Mouse (Mus musculus): ENCODE data around the gene Tead1. TPM values are rescaled to one million over a fixed set of nuclear protein-coding genes. Genes with fewer than 3 reads are reported as not detected.

Gene Tead1
- polyA plus RNA-seq, 1 experiment from 2014 or later: 7.4 TPM

DNA sequence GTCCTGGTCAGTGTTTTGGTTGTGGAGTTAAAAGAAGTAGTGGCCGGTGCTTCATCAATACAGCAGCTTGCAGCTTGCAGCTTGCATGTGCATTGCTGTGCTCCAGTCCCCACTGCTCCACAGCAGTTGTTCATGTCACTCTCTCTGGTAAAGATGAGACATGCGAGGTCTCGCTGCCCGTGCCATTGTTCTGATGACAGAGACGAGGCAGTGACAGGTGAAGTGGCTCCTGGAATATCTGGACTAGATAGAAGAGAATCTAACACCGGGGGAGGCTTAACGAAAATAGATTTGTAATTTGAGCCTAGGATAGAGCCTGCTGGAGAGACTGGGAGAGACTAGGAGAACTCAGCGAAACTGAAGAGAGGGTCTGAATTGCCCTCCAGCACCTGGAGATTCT is 206.4 kb downstream of the Tead1 start:
- ATAC-seq (replicated peaks; ENCODE audit: low FRiP score) (no peak), DNase-seq (ENCODE audit: low spot score) (no peak)
- WGBS: 65% methylated on average over 8 of the region's 8 CpGs
- Histone ChIP-seq H3K27me3 (replicated peaks; ENCODE audit: control insufficient read depth, insufficient read depth, low read length) (no peaks in the 10 kb centered on the region), H3K27ac (ENCODE audit: low read depth, low read length) (no peak overlapping the region), H3K4me2 (no peak overlapping the region), H3K4me3 (ENCODE audit: low read depth, low read length) (no peak overlapping the region), H3K4me1 (replicated peaks; ENCODE audit: control insufficient read depth, insufficient read depth, low read length) (no peaks in the 10 kb centered on the region), H3K9me3 (ENCODE audit: control insufficient read depth, low read length) (no peaks in the 10 kb centered on the region), H3K9ac (ENCODE audit: low read depth, low read length) (no peak overlapping the region), H3K36me3 (ENCODE audit: control insufficient read depth, insufficient read depth, low read length) (no peaks in the 10 kb centered on the region)

DNA sequence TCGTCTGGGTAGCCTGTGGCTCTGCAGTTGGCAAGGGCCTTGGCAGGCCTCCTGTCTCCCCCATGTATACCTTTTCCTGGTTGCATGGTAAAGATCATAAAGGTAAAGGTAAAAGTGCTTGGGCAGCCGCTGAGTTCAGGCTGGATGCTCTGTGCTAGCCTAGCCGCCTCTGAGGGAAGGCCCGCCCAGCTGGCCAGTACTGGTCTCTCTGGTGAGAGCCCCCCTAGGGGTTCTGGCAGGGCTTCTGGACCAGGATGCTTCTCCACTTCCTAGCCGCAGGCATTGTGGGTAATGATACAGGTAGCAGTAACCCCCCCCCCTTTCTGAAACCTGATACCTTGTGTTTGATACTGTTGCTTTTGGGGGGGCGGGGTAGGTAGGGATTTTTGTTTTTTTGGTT is 212.8 kb downstream of the Tead1 start:
- H3K4me3 ChIP-seq (ENCODE audit: low read depth, low read length): no peak overlapping the region
- 69% methylated on average over 6 of the region's 6 CpGs for WGBS
- H3K4me2 ChIP-seq: no peak overlapping the region
- no peaks in the 10 kb centered on the region for H3K27me3 ChIP-seq (replicated peaks; ENCODE audit: control insufficient read depth, insufficient read depth, low read length)
- DNase-seq (ENCODE audit: low spot score) (no peak), ATAC-seq (replicated peaks; ENCODE audit: low FRiP score) (no peak)
- H3K9ac ChIP-seq (ENCODE audit: low read depth, low read length): no peak overlapping the region
- H3K4me1 ChIP-seq (replicated peaks; ENCODE audit: control insufficient read depth, insufficient read depth, low read length): no peaks in the 10 kb centered on the region
- H3K9me3 ChIP-seq (ENCODE audit: control insufficient read depth, low read length): no peaks in the 10 kb centered on the region
- H3K27ac ChIP-seq (ENCODE audit: low read depth, low read length): no peak overlapping the region
- H3K36me3 ChIP-seq (ENCODE audit: control insufficient read depth, insufficient read depth, low read length): no peaks in the 10 kb centered on the region

GRCm38 (mm10) chr7:112892595-112892994 is 213.5 kb downstream of the Tead1 start:
- H3K36me3 ChIP-seq (ENCODE audit: control insufficient read depth, insufficient read depth, low read length): no peaks in the 10 kb centered on the region
- no peak overlapping the region for H3K4me2 ChIP-seq
- no peak overlapping the region for H3K27ac ChIP-seq (ENCODE audit: low read depth, low read length)
- H3K27me3 ChIP-seq (replicated peaks; ENCODE audit: control insufficient read depth, insufficient read depth, low read length): no peaks in the 10 kb centered on the region
- no peak for DNase-seq (ENCODE audit: low spot score)
- H3K4me3 ChIP-seq (ENCODE audit: low read depth, low read length): no peak overlapping the region
- no peak overlapping the region for H3K9ac ChIP-seq (ENCODE audit: low read depth, low read length)
- ATAC-seq (replicated peaks; ENCODE audit: low FRiP score): no peak
- H3K4me1 ChIP-seq (replicated peaks; ENCODE audit: control insufficient read depth, insufficient read depth, low read length): no peaks in the 10 kb centered on the region
- 77% methylated on average over 5 of the region's 5 CpGs for WGBS
- H3K9me3 ChIP-seq (ENCODE audit: control insufficient read depth, low read length): no peaks in the 10 kb centered on the region

- ATAC-seq (replicated peaks; ENCODE audit: low FRiP score): no peak
- Histone ChIP-seq H3K9ac (ENCODE audit: low read depth, low read length) (no peak overlapping the region), H3K4me3 (ENCODE audit: low read depth, low read length) (no peak overlapping the region), H3K36me3 (ENCODE audit: control insufficient read depth, insufficient read depth, low read length) (no peaks in the 10 kb centered on the region), H3K9me3 (ENCODE audit: control insufficient read depth, low read length) (no peaks in the 10 kb centered on the region), H3K27me3 (replicated peaks; ENCODE audit: control insufficient read depth, insufficient read depth, low read length) (no peaks in the 10 kb centered on the region), H3K4me1 (replicated peaks; ENCODE audit: control insufficient read depth, insufficient read depth, low read length) (no peaks in the 10 kb centered on the region), H3K4me2 (no peak overlapping the region), H3K27ac (ENCODE audit: low read depth, low read length) (no peak overlapping the region)
- whole genome bisulfite sequencing: 95% methylated on average over 2 of the region's 2 CpGs
- DNase-seq (ENCODE audit: low spot score): no peak
These were observed 217.2 kb downstream of the Tead1 start for GRCm38 (mm10) chr7:112896363-112896762.

DNA sequence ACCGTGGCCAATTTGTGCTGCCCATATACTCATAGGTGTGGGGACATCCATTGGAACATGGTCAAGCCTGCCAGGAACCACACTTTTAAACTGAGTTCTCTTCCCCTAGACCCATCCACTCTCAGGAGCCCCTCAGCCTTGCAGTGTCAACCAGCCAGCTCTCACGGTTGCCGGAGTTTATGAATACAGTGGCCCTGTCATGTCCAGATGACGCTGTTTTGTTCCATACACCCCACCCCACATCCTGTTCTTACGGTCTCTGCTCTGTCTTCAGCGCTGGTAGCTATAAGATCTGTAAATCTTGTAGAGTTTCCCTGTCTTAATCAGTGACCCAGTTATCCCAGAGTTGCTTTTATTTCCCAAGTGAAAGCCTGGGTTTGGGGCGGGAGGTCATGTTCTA is 222.6 kb downstream of the Tead1 start:
- Histone ChIP-seq H3K4me3 (ENCODE audit: low read depth, low read length) (no peak overlapping the region), H3K27me3 (replicated peaks; ENCODE audit: control insufficient read depth, insufficient read depth, low read length) (no peaks in the 10 kb centered on the region), H3K4me1 (replicated peaks; ENCODE audit: control insufficient read depth, insufficient read depth, low read length) (no peaks in the 10 kb centered on the region), H3K9ac (ENCODE audit: low read depth, low read length) (no peak overlapping the region), H3K4me2 (no peak overlapping the region), H3K27ac (ENCODE audit: low read depth, low read length) (no peak overlapping the region), H3K9me3 (ENCODE audit: control insufficient read depth, low read length) (no peaks in the 10 kb centered on the region), H3K36me3 (ENCODE audit: control insufficient read depth, insufficient read depth, low read length) (no peaks in the 10 kb centered on the region)
- DNase-seq (ENCODE audit: low spot score) (no peak), ATAC-seq (replicated peaks; ENCODE audit: low FRiP score) (no peak)
- 84% methylated on average over 7 of the region's 7 CpGs for WGBS

GRCm38 (mm10) chr7:112906848-112907247 is 227.7 kb downstream of the Tead1 start:
- Histone ChIP-seq H3K9me3 (ENCODE audit: control insufficient read depth, low read length) (no peaks in the 10 kb centered on the region), H3K27ac (ENCODE audit: low read depth, low read length) (no peak overlapping the region), H3K27me3 (replicated peaks; ENCODE audit: control insufficient read depth, insufficient read depth, low read length) (no peaks in the 10 kb centered on the region), H3K4me1 (replicated peaks; ENCODE audit: control insufficient read depth, insufficient read depth, low read length) (no peaks in the 10 kb centered on the region), H3K4me3 (ENCODE audit: low read depth, low read length) (no peak overlapping the region), H3K36me3 (ENCODE audit: control insufficient read depth, insufficient read depth, low read length) (no peaks in the 10 kb centered on the region), H3K9ac (ENCODE audit: low read depth, low read length) (no peak overlapping the region), H3K4me2 (no peak overlapping the region)
- DNase-seq (ENCODE audit: low spot score) (no peak), ATAC-seq (replicated peaks; ENCODE audit: low FRiP score) (no peak)
- 82% methylated on average over 5 of the region's 5 CpGs for WGBS

DNA sequence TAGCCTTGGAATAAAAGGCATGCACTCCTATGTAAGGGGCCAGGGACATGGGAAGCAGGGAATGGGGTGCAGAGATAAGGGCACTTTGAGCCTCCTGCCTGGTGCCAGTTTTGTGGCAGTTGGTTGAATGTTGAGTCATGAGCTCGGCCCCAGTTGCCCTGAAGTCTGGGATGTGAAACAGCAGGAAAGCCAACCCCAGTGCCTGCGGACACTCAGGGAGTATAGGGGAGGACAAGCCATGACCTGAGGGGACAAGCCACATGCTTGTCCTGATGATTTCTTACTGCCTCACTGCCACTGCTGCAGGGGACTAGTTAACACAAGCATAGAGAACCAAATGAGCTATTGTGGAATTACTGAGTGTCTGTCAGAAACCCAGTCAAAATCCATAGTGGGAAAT is 228.3 kb downstream of the Tead1 start:
- DNase-seq (ENCODE audit: low spot score) (no peak), ATAC-seq (replicated peaks; ENCODE audit: low FRiP score) (no peak)
- no peaks in the 10 kb centered on the region for H3K27me3 ChIP-seq (replicated peaks; ENCODE audit: control insufficient read depth, insufficient read depth, low read length)
- H3K4me1 ChIP-seq (replicated peaks; ENCODE audit: control insufficient read depth, insufficient read depth, low read length): no peaks in the 10 kb centered on the region
- no peaks in the 10 kb centered on the region for H3K9me3 ChIP-seq (ENCODE audit: control insufficient read depth, low read length)
- H3K4me2 ChIP-seq: no peak overlapping the region
- H3K36me3 ChIP-seq (ENCODE audit: control insufficient read depth, insufficient read depth, low read length): no peaks in the 10 kb centered on the region
- H3K27ac ChIP-seq (ENCODE audit: low read depth, low read length): no peak overlapping the region
- no peak overlapping the region for H3K4me3 ChIP-seq (ENCODE audit: low read depth, low read length)
- no peak overlapping the region for H3K9ac ChIP-seq (ENCODE audit: low read depth, low read length)
- whole genome bisulfite sequencing: 77% methylated on average over 2 of the region's 2 CpGs

- Histone ChIP-seq H3K27ac (ENCODE audit: low read depth, low read length) (no peak overlapping the region), H3K36me3 (ENCODE audit: control insufficient read depth, insufficient read depth, low read length) (no peaks in the 10 kb centered on the region), H3K4me1 (replicated peaks; ENCODE audit: control insufficient read depth, insufficient read depth, low read length) (no peaks in the 10 kb centered on the region), H3K4me3 (ENCODE audit: low read depth, low read length) (no peak overlapping the region), H3K4me2 (no peak overlapping the region), H3K9ac (ENCODE audit: low read depth, low read length) (no peak overlapping the region), H3K27me3 (replicated peaks; ENCODE audit: control insufficient read depth, insufficient read depth, low read length) (no peaks in the 10 kb centered on the region), H3K9me3 (ENCODE audit: control insufficient read depth, low read length) (no peaks in the 10 kb centered on the region)
- DNase-seq (ENCODE audit: low spot score) (no peak), ATAC-seq (replicated peaks; ENCODE audit: low FRiP score) (no peak)
- WGBS: 72% methylated on average over 10 of the region's 10 CpGs
These were observed 230.0 kb downstream of the Tead1 start for GRCm38 (mm10) chr7:112909164-112909563.

DNA sequence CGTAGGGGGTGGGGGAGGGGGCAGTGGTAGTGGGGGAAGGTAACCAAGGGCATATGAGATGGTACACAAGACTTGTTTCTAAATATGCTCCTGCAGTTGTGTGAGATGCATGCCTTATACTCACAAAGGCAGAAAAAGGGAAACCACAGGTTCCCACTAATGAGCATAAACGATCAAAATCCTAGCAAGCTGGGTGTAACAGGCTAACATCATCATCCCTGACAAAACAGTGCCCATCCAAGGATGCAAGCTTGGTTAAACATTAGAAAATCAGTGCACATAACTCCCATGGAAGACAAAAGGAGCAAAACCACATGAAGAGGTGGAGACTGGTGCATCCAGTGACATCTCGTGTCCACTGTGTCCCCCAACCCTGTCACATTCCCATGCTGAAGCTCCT is 233.9 kb downstream of the Tead1 start:
- Histone ChIP-seq H3K27ac (ENCODE audit: low read depth, low read length) (no peak overlapping the region), H3K4me3 (ENCODE audit: low read depth, low read length) (no peak overlapping the region), H3K27me3 (replicated peaks; ENCODE audit: control insufficient read depth, insufficient read depth, low read length) (no peaks in the 10 kb centered on the region), H3K4me2 (no peak overlapping the region), H3K9me3 (ENCODE audit: control insufficient read depth, low read length) (no peaks in the 10 kb centered on the region), H3K4me1 (replicated peaks; ENCODE audit: control insufficient read depth, insufficient read depth, low read length) (no peaks in the 10 kb centered on the region), H3K9ac (ENCODE audit: low read depth, low read length) (no peak overlapping the region), H3K36me3 (ENCODE audit: control insufficient read depth, insufficient read depth, low read length) (no peaks in the 10 kb centered on the region)
- DNase-seq (ENCODE audit: low spot score) (no peak), ATAC-seq (replicated peaks; ENCODE audit: low FRiP score) (no peak)
- WGBS: 87% methylated on average over 3 of the region's 3 CpGs

Data from liver, embryonic 11.5 days (tissue).